Mouse (Mus musculus) granulocyte monocyte progenitor cell, adult 5-6 weeks (primary cell): Measurements from ENCODE around the gene Ptgis. TPM values are rescaled to one million over a fixed set of nuclear protein-coding genes. Genes with fewer than 3 reads are reported as not detected.
A peak's percentile ranks its signal among the peaks of the same experiment; 100 is the strongest.

ENCODE experiments used
- ATAC-seq: replicated peaks from 2 replicates; pipeline ENCODE4 v1.8.0; 2016; ENCODE audit warnings: mild to moderate bottlenecking, moderate TSS enrichment, inconsistent platforms; ENCODE audit not compliant: poor library complexity, severe bottlenecking
- total RNA-seq, 2 experiments: library from RNA; stranded (forward) in 1 of 2; stranded (reverse) in 1 of 2; fragments of 200-712, 200-1000 nt in 1 of 2; fragments of >200 nt in 1 of 2; fragmentation: Nextera tagmentation in 1 of 2; gene quantifications; 2 replicates each; pipeline ENCODE4 v1.2.3; 2014 to 2017

Gene Ptgis
- not detected in 2 replicates for total RNA-seq (2014; fragmentation: Nextera tagmentation)
- total RNA-seq (2017): not detected in 2 replicates

DNA sequence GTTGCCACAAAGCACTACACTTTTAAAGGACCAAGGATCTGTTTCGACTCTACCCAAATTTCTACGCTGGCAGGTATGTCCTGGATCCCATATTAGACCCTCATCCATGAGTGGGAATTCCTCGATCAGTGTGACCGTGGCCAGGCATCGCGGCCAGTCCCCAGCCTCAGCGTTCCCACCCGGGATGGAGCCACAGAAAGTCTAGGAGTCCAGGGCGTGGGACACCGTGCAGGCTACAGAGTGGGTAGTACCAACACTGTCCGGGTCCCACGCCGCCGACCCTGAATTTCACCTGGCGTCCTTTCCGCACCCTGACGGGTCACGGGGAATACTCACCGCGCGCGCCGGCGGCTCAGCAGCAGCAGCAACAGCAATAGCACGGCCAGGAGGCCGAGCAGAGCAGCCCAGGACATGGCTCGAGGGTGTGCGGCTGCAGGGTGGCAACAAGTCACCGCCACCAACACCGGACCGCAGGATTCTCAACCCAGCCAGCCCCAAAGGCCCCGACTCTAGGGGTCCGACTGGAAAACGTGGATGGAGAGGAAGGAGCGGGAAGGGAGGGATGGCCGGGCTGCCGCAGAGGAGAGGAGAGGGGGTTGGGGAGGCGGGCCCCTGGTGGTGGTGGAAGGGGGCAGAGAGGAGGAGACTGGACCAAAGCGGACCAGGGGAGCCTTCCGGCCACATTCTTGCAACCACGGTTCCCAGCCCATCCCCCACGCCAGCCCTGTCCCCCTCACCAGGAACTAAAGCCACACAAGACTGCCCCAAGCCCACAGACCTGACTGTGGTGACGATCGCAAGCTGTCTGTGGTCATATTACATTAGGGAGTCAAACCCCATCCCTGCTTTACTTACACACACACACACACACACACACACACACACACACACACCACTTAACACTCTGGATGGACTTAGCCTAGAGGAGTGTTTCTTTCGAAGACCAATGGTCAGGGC, at the start of gene Ptgis:
Ptgis (minus strand) TSS at position 597 of the 957 bp plus-strand sequence.
- ATAC-seq: peak; percentile 67

DNA sequence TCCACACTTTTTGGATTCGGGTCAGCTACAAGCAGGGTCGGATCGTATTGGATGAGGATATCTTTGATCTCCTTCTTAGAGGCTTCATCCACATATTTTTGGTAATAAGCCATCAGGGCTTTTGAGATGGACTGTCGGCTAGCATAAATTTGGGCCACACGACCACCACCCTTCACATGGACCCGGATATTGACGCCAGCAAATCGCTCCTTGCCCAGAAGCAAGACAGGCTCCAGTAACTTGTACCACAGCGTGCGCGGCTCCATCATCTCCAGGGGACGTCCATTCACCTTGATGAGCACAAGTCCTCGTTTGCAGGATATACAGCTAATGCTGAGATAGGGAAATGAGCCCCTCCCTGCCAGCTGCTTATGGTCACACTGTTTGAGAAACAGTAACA, 41.1 kb upstream of the Ptgis start:
- ATAC-seq: no peak

DNA sequence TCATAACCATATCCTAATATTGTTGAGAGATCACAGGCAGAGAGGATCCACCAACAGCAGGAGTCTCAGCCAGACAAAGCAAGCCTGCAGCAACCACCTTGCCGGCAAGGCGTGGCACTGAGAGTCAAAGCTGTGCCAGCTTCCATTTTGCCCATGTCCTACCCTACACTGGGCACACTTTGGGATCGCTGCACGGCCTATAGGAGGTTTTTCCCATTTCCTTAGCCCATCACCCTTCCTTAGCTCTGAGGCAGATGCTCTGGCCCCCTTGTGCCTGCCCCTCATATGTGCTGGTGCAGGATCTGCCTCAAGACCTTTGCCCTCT, 40.5 kb upstream of the Ptgis start:
- no peak; the same call in 1 of the 2 replicates for ATAC-seq

DNA sequence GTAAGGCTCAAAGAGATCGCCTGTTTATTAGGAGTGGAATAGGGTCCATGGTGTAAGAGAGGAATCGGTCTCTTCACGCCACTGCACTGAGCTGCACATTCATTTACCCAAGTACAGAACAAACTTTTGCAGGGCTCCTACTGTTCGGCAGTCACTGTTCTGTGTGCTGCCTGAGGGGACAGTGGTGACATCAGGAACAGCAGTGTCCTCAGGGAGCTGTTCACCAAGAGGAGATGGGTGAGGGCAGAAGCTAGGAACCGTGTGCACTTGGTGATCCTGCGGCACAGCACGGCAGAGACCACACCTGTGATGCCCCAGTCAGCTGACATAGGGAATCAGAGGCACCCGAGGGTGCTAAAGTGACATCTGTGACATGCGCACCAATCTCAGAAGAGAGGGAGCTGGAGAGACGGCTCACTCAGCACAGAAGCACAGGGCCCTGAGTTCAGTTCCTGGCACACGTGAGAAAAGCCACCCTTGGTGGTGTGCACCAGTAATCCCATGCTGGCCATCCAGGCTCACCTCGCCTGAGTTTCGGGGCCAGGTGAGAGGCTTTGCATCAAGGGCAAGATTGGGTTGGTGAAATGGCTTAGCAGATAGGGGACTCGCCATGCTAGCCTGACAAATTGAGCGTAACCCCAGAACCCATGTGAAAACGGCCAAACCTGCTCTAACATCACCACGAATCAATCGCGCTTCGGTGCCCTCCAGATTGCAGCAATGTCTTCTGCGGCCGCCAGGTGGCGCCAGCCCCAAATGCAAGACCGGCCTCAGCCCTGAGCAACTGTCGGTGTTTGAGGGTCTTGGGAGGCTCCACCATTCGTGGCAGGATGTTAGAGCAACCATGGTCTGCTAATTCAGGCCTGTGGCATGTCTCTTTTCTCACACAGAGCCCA, 39.9 kb upstream of the Ptgis start:
- peak; percentile 73 for ATAC-seq

DNA sequence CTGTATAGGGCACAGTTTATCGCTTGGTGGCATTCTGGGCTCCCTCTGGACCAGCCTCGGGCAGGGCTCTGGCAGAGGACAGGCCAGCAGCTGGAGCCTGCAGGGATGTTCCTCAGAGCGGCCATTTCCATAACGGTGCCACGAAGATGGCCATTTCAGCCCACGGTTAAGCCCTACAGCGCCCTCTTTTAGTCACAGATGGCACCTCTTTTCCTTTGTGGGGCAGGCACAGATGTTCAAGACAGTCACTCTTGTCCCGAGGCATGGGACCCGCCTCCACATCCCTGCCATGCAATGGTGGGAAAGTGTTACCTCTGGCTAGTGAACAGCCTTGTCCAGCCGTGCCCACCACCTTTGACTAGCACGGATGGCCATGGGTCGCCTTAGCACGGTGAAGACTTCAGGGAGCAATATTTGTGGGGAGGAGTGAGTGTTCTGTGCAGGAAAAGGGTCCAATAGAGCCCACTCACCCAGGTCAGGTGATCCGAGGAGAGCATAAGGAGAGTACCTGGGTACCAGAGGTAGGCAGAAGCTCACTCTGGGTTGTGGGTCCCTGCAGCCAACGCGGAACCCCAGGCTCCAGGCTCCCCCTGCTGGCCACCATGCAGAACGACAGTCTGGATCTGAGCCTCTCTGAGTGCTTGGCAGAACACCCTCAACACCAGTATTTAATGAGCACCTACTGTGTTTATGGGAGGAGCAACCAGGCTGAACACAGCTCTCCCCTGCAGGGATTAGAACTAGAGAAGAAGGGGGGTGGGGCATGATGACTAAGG, 38.5 kb upstream of the Ptgis start:
- peak; percentile 89 for ATAC-seq

DNA sequence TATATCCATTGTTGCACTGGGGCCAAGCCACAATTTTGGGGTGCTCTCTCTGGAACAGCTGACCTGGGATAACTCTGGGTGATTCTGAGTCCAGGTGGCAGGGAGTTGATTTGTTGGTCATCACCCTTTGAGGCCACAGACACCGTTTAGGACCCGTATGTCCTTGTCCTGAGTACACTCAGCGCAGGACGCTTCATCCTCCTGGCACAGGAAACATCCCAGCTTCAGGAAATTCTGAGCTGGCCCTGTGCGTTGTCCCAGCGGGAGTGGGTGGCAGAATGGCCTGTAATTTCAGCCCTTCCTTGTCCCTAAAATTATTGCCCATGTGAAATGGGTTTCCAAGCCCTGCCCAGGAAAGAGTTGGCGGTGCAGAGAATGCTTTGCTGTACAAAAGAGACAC, 37.6 kb upstream of the Ptgis start:
- no peak for ATAC-seq

DNA sequence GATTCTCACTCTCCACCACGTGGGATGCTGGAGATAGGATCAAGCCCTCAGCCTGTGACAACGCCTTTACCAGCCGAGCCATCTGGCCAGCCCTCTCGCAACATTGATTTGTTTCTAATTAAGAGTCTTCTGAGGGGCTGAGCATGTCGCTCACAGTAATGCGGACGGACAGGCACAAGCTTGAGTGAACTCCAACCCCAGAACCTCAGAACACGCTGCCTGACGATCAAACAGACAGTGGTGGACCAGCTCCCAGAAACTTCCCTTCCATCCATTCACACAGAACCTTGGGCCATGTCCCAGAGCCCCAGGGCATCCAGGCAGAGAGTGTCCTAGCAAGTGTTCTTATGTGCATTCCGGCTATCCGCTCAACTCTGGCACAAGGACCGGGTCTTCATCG, 36.6 kb upstream of the Ptgis start:
- no peak for ATAC-seq

DNA sequence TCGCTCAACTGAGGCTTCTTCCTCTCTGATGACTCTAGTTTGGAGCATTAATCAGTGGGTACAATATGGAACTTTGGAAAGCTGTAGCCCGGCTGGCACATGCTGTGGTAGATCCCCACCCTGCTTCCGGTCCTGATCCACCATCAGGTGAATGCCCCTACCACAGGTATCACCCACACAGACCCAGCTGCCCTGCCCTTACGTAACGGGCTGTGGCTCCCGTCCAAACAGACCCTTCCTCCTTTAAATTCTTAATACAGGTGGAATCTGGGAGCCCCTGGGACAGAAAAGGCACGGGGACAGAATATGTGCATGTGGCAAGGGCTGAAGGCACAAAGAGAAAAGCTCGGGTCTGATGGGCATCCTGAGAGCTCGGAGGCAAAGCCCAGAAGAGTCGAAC, 35.5 kb upstream of the Ptgis start:
- ATAC-seq: no peak

DNA sequence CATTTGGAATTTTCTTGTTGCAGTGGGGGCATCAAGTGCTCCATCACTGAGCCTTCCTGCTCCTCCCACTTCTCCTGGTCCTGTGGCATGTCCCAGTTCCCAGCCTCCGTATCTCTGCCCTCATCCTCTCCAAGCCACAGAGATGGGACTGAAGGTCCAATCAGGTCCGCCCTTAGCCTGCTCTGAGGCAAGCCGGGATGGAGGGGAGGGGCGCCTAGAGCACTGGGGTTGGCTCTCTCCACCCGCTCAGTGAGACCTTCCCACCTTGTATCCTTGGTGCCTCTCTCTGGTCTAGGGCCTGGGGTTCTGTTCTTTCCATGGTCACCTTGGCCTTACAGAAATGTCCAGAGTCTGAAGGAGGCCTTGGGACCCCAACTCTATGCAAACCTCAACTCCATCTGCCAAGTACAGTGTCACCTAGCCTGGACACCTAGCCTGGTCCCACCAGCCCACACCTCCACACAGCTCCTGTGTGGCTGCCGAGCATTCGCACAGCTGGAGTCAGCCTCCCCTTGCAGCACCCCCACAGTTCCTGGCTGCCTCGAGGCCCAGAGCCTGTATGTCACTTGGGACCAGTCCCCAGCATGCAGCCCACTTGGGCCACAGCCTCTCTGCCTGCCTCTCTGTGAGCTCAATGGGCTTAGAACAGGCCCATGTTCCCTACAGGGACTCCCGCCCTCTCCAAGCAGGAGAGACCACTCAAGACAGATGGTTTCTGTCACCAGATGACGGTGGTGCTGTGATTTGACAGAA, 34.5 kb upstream of the Ptgis start:
- ATAC-seq: no peak

DNA sequence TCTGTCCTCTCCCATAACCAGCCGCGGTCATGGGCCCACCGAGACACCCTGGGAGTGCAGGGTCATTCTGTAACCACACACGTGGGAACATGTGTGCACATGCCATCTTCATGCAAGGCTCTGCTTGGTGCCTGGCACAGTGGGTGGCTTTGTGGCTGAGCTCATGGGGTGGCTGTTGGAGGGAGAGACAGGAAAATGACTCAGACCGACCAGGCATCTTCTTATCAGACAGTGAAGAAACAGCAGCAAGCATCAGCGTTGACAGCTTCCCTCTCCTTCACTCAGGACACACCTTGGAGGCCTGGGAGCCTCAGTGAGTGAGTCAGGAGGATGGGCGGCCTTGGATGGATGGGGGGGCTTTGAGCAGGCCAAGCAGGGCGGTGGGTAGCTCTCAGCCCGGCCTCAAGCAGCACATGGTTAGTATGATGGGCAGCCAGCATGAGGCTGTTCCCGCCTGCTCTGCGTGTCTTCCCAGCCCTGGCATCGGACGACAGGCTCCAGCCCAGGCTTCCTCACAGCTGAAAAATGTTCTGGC, 32.9 kb upstream of the Ptgis start:
- ATAC-seq: no peak

DNA sequence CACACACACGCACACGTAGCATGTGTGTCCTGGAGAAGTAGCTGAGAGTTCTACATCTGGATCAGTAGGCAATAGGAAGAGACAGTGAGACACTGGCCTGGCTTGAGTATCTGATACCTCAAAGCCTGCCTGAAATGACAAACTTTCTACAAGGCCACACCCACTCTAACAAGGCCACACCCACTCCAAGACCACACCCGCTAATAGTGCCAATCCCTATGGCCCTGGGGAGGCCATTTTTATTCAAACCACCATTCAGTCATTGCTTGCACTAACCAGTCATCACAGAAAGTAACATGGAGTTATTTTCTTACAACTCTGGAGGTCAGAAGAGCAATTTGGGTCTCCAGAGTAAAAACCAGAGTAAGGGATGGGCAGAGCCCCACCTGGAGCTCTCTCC, 32.3 kb upstream of the Ptgis start:
- no peak for ATAC-seq

DNA sequence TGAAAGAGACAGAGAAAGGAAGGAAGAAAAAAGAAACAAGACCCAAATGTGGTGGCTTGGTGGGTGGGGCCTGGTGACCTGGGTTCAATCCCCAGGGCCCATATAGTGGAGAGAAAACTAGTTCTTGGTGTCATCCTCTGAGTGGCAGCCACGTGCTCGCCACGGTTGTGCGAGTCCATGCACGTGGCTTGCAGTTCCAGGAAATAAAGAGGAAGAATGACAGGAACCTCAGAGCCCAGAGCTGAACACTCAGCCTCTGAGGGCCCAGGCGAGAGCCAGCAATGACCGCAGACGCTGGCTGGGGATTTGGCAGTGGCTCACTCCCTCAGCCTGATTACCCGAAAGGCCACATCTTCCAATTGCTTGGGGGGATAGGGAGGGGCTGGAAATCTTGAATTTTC, 30.7 kb upstream of the Ptgis start:
- ATAC-seq: no peak

DNA sequence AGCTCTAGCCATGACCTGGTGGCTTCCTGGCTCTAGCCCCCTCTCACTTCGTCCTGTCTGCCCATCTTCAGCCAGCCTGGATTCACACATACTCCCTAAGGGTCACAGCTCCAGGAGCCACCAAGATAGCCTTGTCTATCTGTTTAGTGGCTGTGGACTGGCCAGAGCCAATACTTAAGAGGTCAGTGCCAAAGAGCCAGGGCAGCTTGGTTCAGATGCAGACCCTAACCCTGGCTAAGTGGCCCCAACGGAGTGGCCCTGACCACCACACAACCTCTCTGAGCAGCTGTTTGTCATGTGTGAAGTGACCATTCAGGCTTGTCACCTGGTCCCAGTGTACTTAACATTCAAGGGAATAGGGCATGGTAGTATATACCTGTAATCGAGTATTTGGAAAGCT, 30.1 kb upstream of the Ptgis start:
- ATAC-seq: no peak

DNA sequence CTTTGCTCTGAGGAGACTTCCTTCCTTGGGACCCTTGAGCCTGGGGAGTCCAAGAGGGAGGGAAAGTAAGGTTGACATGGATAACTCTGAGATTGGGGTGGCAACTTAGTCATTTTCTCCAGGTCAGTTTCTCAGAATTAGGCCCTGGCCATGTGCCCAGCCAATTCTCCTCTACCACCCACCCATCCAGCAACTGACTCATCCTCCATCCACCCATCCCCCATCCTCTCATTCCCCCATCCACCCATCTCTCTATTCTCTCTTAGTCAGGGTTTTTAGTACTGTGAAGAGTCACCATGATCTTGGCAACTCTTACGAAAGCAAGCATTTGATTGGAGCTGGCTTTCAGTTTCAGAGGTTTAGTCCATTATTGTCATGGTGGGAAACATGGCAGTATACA, 28.3 kb upstream of the Ptgis start:
- ATAC-seq: no peak

DNA sequence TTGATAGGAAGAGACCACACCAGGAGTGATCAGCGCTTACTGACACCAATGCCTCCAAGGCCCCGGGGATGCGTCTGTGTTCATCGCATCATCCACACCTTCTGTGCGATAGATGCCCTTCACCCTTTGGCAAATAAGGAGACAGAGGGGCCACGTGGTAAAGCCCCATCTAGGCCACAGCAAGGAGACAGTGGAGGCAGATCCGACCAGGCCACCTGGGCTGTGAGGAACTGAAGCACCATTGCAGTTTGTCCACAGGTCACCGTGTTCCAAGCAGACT, 27.9 kb upstream of the Ptgis start:
- ATAC-seq: no peak

DNA sequence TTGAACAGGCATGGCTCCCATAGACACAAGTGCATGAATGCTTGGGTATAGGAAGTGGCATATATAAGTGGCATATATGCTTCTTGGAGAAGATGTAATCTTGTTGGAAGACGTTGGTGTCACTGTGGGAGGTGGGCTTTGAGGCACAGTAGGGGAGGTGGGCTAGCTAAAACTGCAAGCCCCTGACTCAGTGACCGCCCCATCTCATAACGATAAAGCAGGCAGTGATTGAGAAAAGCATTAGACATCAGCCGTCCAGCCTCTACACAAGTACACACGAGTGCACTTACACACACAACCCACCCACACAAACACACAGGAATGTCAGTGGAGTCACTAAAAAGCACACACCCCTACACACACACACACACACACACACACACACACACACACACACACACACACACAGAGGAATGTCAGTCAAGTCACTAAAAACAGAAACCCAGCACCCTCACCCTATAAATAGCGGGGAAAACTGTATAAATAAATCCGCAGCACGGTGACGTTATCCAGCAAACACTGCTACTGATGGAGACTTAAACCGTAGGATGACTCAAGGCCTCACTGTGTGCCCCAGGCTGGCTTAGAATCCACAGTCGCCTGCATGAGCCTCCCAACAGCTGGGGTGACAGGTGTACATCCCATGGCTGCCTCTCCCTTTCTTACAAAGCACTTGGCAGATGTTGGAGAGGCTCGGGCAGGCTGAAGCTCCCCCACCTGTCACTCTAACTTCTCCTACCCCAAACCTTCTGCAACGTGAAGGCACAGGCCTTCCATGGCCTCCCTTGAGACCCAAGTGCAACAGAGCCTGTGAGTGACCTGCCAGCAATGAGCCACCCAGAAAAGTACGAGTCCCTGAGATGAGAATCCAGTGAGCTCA, 27.4 kb upstream of the Ptgis start:
- no peak for ATAC-seq

DNA sequence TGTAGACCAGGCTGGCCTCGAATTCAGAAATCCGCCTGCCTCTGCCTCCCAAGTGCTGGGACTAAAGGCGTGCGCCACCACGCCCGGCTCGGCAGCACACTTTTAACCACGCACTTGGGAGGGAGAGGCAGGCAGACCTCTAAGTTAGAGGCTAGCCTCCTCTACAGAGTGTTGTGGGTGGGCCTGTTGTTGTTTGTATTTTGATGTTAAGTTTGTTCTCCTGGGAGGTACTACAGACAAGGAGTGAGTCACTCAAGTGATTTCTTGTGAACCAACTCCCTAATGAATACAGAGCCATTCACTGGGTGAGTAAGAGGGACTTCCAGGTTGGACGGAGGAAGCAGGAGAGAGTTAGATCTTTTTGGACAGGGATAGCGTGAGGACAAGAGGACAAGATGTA, 25.8 kb upstream of the Ptgis start:
- ATAC-seq: no peak

DNA sequence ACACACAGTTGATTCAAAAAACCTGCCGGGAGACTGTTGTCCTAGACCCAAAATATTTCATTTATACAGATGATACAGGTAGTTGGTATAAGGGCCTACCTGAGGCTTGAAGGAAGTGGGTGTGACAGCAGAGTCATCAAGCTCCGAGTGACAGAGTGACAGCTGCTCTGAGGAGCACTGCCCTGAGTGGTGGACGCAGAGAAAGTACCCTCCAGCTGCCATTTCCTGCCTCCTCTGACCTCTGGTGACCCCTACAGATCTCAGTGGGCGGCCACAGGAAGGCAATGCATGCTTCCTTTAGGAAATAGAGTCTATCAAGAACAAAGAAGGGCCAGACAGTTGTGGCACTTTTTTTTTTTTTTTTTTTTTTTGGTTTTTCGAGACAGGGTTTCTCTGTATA, 25.4 kb upstream of the Ptgis start:
- ATAC-seq: no peak

DNA sequence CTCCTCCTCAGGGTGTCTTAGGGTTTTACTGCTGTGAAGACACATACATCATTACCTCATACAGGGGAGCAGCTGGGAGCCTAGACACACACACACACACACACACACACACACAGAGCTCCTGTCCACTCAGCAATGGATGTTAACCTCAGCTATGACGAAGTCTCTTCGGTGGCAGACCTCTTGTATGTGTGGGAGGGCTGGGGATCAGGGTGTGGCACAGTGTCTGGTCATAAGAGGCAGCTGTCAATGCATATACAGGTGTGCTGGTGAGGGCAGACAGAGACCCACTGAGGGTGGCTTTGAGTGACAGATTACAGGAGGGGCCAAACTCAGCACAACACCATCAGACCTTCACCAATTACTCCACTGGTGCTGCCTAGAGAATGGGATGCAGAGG, 24.6 kb upstream of the Ptgis start:
- ATAC-seq: no peak
